Mouse (Mus musculus): Measurements from ENCODE around the gene Trim12c. TPM values are rescaled to one million over a fixed set of nuclear protein-coding genes. Genes with fewer than 3 reads are reported as not detected.
"Not testable (repeated sequence)": the region's sequence is repeated elsewhere in the genome, so short reads cannot be mapped to it uniquely, and the experiment has no call there.

Trim12c gene
- total RNA-seq (2017): 48.6 and 57.0 TPM in 2 replicates

- peak; percentile 99 to 100 for ATAC-seq (replicated peaks in 1 of 2; ENCODE audit: insufficient read depth in 1 of 2, low FRiP score in 2 of 2, low TSS enrichment in 1 of 2, low read depth in 1 of 2, poor library complexity in 2 of 2, severe bottlenecking in 2 of 2)
Observed at GRCm38 (mm10) chr7:104352717-104353599, at the start of gene Trim12c. Gene Trim12c, minus strand, starts transcription at chr7:104353362.

DNA sequence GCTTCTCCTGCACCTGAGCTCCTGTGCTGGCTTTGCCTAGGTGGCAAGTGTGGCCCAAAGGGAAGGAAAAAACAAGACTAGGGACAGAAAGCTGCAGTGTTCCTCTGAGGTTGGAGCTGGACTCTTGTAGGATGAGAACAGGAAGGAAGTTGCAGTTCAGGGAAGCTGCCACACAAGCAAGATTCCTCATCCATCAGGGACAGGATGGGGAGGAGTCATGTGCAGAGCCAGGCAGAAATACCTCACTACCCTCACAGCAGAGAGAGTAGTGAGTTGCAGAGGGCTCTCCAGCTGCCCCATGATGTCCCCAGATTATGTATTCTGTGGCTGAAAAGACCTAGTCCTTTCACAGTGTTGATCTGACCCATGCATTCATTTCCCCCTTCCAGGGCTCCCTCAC is 48.0 kb upstream of the Trim12c start:
- peak; percentile 23 to 46 for ATAC-seq (replicated peaks in 1 of 2; ENCODE audit: insufficient read depth in 1 of 2, low FRiP score in 2 of 2, low TSS enrichment in 1 of 2, low read depth in 1 of 2, poor library complexity in 2 of 2, severe bottlenecking in 2 of 2)

- peak; percentile 62 to 71 for ATAC-seq (replicated peaks in 1 of 2; ENCODE audit: insufficient read depth in 1 of 2, low FRiP score in 2 of 2, low TSS enrichment in 1 of 2, low read depth in 1 of 2, poor library complexity in 2 of 2, severe bottlenecking in 2 of 2)
Observed at GRCm38 (mm10) chr7:104400698-104401097, 47.5 kb upstream of the Trim12c start, which contains the start of gene Trim30c. Gene Trim30c, minus strand, starts transcription at chr7:104400837.

GRCm38 (mm10) chr7:104398492-104398891 is 45.3 kb upstream of the Trim12c start:
- ATAC-seq (replicated peaks in 1 of 2; ENCODE audit: insufficient read depth in 1 of 2, low FRiP score in 2 of 2, low TSS enrichment in 1 of 2, low read depth in 1 of 2, poor library complexity in 2 of 2, severe bottlenecking in 2 of 2): no peak

- ATAC-seq (replicated peaks in 1 of 2; ENCODE audit: insufficient read depth in 1 of 2, low FRiP score in 2 of 2, low TSS enrichment in 1 of 2, low read depth in 1 of 2, poor library complexity in 2 of 2, severe bottlenecking in 2 of 2): peak; percentile 91 to 97
Observed at GRCm38 (mm10) chr7:104369736-104370414, 16.7 kb upstream of the Trim12c start, which contains the start of gene Trim30b. Gene Trim30b, minus strand, starts transcription at chr7:104369884.

- ATAC-seq (replicated peaks in 1 of 2; ENCODE audit: insufficient read depth in 1 of 2, low FRiP score in 2 of 2, low TSS enrichment in 1 of 2, low read depth in 1 of 2, poor library complexity in 2 of 2, severe bottlenecking in 2 of 2): no peak
Observed at GRCm38 (mm10) chr7:104366339-104366738, 13.2 kb upstream of the Trim12c start.

GRCm38 (mm10) chr7:104353600-104353967 is 422 bp upstream of the Trim12c start:
- peak in 1 of 2 experiments; percentile 19; a peak in 1 of 4 replicates for ATAC-seq (replicated peaks in 1 of 2; ENCODE audit: insufficient read depth in 1 of 2, low FRiP score in 2 of 2, low TSS enrichment in 1 of 2, low read depth in 1 of 2, poor library complexity in 2 of 2, severe bottlenecking in 2 of 2)

- ATAC-seq (replicated peaks in 1 of 2; ENCODE audit: insufficient read depth in 1 of 2, low FRiP score in 2 of 2, low TSS enrichment in 1 of 2, low read depth in 1 of 2, poor library complexity in 2 of 2, severe bottlenecking in 2 of 2): peak; percentile 33 to 59; a peak in 3 of 4 replicates
Observed at GRCm38 (mm10) chr7:104348043-104348442, 5.1 kb downstream of the Trim12c start.

DNA sequence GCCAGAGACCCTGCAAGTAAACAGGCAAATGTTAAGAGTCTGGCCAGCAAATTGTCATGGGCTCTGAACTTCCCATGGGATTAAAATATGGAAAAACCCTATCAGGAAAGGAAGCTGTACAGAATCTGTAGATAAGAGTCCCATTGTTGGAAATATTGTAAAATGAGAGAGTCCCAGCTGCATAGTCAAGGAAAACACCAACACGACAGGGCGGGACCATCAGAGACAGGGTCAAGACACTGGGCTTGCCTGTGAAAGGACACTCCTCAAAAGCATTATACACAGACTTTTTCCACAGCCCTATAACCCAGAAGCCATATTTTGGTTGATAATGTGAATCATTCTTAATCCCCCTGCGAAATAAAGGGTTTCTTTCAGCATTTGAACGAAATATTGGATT is 12.4 kb downstream of the Trim12c start:
- not testable (repeated sequence) for ATAC-seq (replicated peaks in 1 of 2; ENCODE audit: insufficient read depth in 1 of 2, low FRiP score in 2 of 2, low TSS enrichment in 1 of 2, low read depth in 1 of 2, poor library complexity in 2 of 2, severe bottlenecking in 2 of 2)

GRCm38 (mm10) chr7:104335547-104335946 is 17.6 kb downstream of the Trim12c start:
- not testable (repeated sequence) for ATAC-seq (replicated peaks in 1 of 2; ENCODE audit: insufficient read depth in 1 of 2, low FRiP score in 2 of 2, low TSS enrichment in 1 of 2, low read depth in 1 of 2, poor library complexity in 2 of 2, severe bottlenecking in 2 of 2)

GRCm38 (mm10) chr7:104329171-104329570 is 24.0 kb downstream of the Trim12c start, which contains the start of gene Trim34b:
Gene Trim34b, plus strand, starts transcription at chr7:104329471.
- not testable (repeated sequence) for ATAC-seq (replicated peaks in 1 of 2; ENCODE audit: insufficient read depth in 1 of 2, low FRiP score in 2 of 2, low TSS enrichment in 1 of 2, low read depth in 1 of 2, poor library complexity in 2 of 2, severe bottlenecking in 2 of 2)

- ATAC-seq (replicated peaks in 1 of 2; ENCODE audit: insufficient read depth in 1 of 2, low FRiP score in 2 of 2, low TSS enrichment in 1 of 2, low read depth in 1 of 2, poor library complexity in 2 of 2, severe bottlenecking in 2 of 2): no peak
Observed at GRCm38 (mm10) chr7:104322028-104322427, 31.1 kb downstream of the Trim12c start.

- peak; percentile 97 to 98 for ATAC-seq (replicated peaks in 1 of 2; ENCODE audit: insufficient read depth in 1 of 2, low FRiP score in 2 of 2, low TSS enrichment in 1 of 2, low read depth in 1 of 2, poor library complexity in 2 of 2, severe bottlenecking in 2 of 2)
Observed at GRCm38 (mm10) chr7:104315369-104316080, 37.6 kb downstream of the Trim12c start, which contains the start of gene Trim12a. Gene Trim12a, minus strand, starts transcription at chr7:104315466.

DNA sequence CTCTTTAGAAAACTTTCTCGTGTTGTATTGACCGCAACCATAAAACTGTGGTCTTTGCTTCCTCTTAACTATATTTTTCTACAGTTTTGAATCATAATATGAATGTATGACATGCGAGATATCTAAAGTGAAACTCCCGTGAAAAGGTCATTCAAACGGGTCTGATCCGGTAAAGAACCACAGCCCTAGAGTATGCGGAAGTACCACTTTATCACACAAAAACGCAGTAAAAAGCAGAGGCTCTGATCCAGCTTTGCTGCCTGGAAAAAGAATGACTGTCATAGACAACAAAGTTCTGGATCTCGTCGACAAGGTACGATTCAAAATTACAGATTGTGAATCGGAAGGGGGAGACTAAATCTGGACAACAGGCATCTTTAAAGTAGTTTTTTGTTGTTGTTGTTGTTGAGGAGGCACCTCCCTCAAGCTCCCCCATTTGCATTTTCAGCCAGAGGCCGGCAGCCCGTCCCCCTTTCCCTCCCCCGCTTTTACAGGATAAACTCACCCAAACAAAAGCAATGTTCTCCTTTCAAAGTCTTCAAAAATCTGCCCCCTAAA is 38.3 kb downstream of the Trim12c start:
- ATAC-seq (replicated peaks in 1 of 2; ENCODE audit: insufficient read depth in 1 of 2, low FRiP score in 2 of 2, low TSS enrichment in 1 of 2, low read depth in 1 of 2, poor library complexity in 2 of 2, severe bottlenecking in 2 of 2): peak; percentile 65 to 75

DNA sequence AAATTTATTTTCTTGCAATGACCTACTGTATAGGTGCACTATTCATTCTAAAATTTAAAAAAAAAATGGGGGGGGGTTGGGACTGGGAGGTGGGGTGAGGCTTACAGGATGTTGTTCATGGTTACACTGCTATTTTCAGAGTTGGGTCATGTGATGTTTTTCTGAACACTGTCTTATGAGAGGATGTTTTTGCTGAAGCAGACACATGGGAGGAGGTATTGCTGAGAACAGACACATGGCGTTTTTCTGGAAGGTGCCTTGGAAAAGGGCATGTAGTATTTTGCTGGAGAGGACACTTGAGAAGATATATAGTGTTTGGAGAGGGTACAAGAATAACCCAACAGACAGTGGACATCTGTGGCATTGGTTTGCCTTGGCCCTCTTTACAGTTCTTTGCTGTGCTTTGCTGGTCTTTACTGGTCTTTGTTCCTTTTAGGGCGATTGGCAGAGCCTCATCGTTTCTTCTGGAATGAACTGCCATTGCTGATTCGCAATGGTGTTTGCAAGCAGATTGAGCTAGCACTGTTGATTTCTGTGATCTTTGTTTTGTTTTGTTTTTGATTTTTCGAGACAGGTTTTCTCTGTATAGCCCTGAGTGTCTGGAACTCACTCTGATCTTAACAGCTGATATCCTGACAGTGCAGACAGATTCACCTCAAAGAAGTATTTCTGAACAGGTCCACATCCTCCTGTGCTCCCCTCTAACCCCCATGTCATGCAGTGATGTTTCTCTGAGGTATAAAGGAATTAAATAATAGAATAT is 61.3 kb downstream of the Trim12c start:
- ATAC-seq (replicated peaks in 1 of 2; ENCODE audit: insufficient read depth in 1 of 2, low FRiP score in 2 of 2, low TSS enrichment in 1 of 2, low read depth in 1 of 2, poor library complexity in 2 of 2, severe bottlenecking in 2 of 2): no peak

DNA sequence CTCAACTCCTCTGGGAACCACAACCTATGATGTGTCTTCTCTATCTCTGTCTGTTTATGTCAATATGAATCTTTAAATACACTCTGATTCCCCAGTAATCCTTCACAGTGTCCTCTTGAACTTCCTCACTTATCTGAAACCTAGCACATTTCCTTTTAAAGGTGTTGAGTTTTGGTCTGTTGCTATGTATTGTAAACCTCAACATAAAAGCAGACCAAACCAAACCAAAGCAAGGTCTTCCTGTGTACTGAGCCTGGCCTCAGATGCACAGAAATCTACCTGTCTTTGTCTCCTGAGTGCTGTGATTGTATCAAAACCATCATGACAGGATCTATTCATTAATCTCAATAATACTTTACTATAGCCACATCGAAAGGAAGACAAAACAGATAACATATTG is 62.5 kb downstream of the Trim12c start:
- no peak for ATAC-seq (replicated peaks in 1 of 2; ENCODE audit: insufficient read depth in 1 of 2, low FRiP score in 2 of 2, low TSS enrichment in 1 of 2, low read depth in 1 of 2, poor library complexity in 2 of 2, severe bottlenecking in 2 of 2)
